Mouse (Mus musculus): ENCODE results near the gene Arl4a.

DNA sequence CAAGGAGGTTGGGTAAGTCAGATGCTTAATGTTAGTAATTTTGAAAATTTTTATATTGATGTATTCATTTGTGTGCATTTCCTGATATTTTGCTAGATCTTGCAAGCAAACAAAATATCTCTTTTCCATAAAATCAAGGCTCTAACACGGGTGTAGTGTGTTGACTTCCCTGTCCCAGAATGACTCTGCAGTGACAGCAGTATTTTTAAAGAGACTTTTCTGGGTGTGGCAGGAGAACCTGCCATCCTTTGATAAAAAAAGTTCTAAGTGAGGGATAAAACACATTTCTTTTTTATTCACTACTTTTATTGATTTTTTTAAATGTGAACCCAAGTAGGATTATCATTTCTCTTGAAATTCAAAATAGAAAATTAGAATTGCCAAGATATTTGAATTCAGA lies 42.2 kb downstream of the Arl4a start:
- TF ChIP-seq RCOR1 (conservative IDR thresholded peaks at IDR 0.05; ENCODE audit: low read depth, low read length) (no peak), MAZ (IDR thresholded peaks at IDR 0.05; ENCODE audit: low read depth, low read length) (no peak), IRF4 (IDR thresholded peaks at IDR 0.05; ENCODE audit: low read depth, low read length) (no peak), NELFE (IDR thresholded peaks at IDR 0.05; ENCODE audit: low read depth, low read length) (no peak), TBP (conservative IDR thresholded peaks at IDR 0.05; ENCODE audit: low read depth, low read length) (no peak), POLR2A (IDR thresholded peaks at IDR 0.05; ENCODE audit: low read depth, low read length) (no peak)

All from CH12.LX (cell line).